Mouse (Mus musculus) layer of hippocampus, adult 8-10 months (tissue): Measurements from ENCODE around the gene Paqr7. TPM values are rescaled to one million over a fixed set of nuclear protein-coding genes. Genes with fewer than 3 reads are reported as not detected.
"Not testable (repeated sequence)": the region's sequence is repeated elsewhere in the genome, so short reads cannot be mapped to it uniquely, and the experiment has no call there.

Experiments used
- DNase-seq, 2 experiments: peaks; one replicate each; pipeline ENCODE4 v3.0.0; 2022; ENCODE audit warnings: low spot score in 2 of 2
- total RNA-seq, 4 experiments: library from RNA; stranded (reverse); gene quantifications; 2 replicates each; pipeline ENCODE4 v1.2.4; 2022

The Paqr7 gene
- total RNA-seq, 4 experiments from 2014 or later: 55.4 to 75.1 (median 63.4) TPM

GRCm38 (mm10) chr4:134498983-134499382, 2.5 kb downstream of the Paqr7 start:
- DNase-seq: not testable (repeated sequence)

GRCm38 (mm10) chr4:134501095-134501494, 4.6 kb downstream of the Paqr7 start:
- no peak for DNase-seq

GRCm38 (mm10) chr4:134503686-134504357, 7.3 kb downstream of the Paqr7 start:
- DNase-seq: no peak

GRCm38 (mm10) chr4:134505303-134505789, 8.8 kb downstream of the Paqr7 start:
- DNase-seq: peak in 1 of 2 experiments; percentile 7

GRCm38 (mm10) chr4:134505966-134506594, 9.6 kb downstream of the Paqr7 start:
- no peak for DNase-seq

GRCm38 (mm10) chr4:134506713-134507112, 10.2 kb downstream of the Paqr7 start:
- DNase-seq: no peak

- no peak for DNase-seq
Observed at GRCm38 (mm10) chr4:134510396-134510795, 13.9 kb downstream of the Paqr7 start.

GRCm38 (mm10) chr4:134510845-134511411, 14.4 kb downstream of the Paqr7 start, which contains the start of gene Aunip:
Gene Aunip (plus strand): TSS chr4:134510999.
- peak; percentile 64 to 71 for DNase-seq

GRCm38 (mm10) chr4:134511730-134512129, 15.2 kb downstream of the Paqr7 start:
- DNase-seq: no peak

- DNase-seq: no peak
Observed at GRCm38 (mm10) chr4:134512798-134513197, 16.3 kb downstream of the Paqr7 start.

- DNase-seq: no peak
Observed at GRCm38 (mm10) chr4:134514309-134514930, 17.9 kb downstream of the Paqr7 start.

- DNase-seq: no peak
Observed at GRCm38 (mm10) chr4:134515614-134516013, 19.1 kb downstream of the Paqr7 start.

GRCm38 (mm10) chr4:134516981-134517380, 20.5 kb downstream of the Paqr7 start:
- no peak for DNase-seq

GRCm38 (mm10) chr4:134517719-134518118, 21.2 kb downstream of the Paqr7 start:
- no peak for DNase-seq

GRCm38 (mm10) chr4:134518541-134518940, 22.0 kb downstream of the Paqr7 start:
- no peak for DNase-seq

- peak in 1 of 2 experiments; percentile 42 for DNase-seq
Observed at GRCm38 (mm10) chr4:134519281-134519680, 22.8 kb downstream of the Paqr7 start.

GRCm38 (mm10) chr4:134523447-134523846, 26.9 kb downstream of the Paqr7 start:
- no peak for DNase-seq

- DNase-seq: no peak
Observed at GRCm38 (mm10) chr4:134525806-134526205, 29.3 kb downstream of the Paqr7 start.

- DNase-seq: no peak
Observed at GRCm38 (mm10) chr4:134526220-134526619, 29.7 kb downstream of the Paqr7 start.

GRCm38 (mm10) chr4:134532928-134533327, 36.4 kb downstream of the Paqr7 start:
- DNase-seq: no peak

GRCm38 (mm10) chr4:134533421-134533820, 36.9 kb downstream of the Paqr7 start:
- no peak for DNase-seq
